8 mouse cellular contexts compared by ENCODE assay signal in genomic region chr6:115994146-115994876, GRCm38 (mm10). TPM values are rescaled to one million over a fixed set of nuclear protein-coding genes. Genes with fewer than 3 reads are reported as not detected.
DNase-seq lines count a peak whose midpoint lies in the region; ATAC-seq and TF ChIP-seq lines count a peak whose summit lies in the region.

No protein-coding gene starts in this region.

- no peak for DNase-seq in kidney, postnatal 0 days (ENCODE audit: low spot score)
- no peak for DNase-seq in kidney, adult 8-10 months
- no peak for DNase-seq in liver, embryonic 14.5 days (ENCODE audit: low read depth in 3 of 3, low spot score in 3 of 3)

- H3K27me3 ChIP-seq in kidney, postnatal 0 days (ENCODE audit: insufficient read depth, low read length) = no peaks in the 10 kb centered on the region; the same call in 1 of the 2 replicates
- H3K27me3 ChIP-seq in ES-Bruce4 (ENCODE audit: control insufficient read depth, insufficient read depth, low read length, poor library complexity, severe bottlenecking) = peaks cover 16% of the 10 kb centered on the region; the same call in 1 of the 2 replicates
- peaks cover 21% of the 10 kb centered on the region for H3K27me3 ChIP-seq in heart, embryonic 14.5 days (ENCODE audit: control insufficient read depth, insufficient read depth, low read length)
- H3K27me3 ChIP-seq in liver, embryonic 14.5 days (ENCODE audit: control insufficient read depth, insufficient read depth, low read length) = peaks cover 35% of the 10 kb centered on the region
- peaks cover 18% of the 10 kb centered on the region for H3K27me3 ChIP-seq in stomach, embryonic 15.5 days (replicated peaks)

- H3K4me3 ChIP-seq in kidney, postnatal 0 days (replicated peaks; ENCODE audit: low read depth, low read length) = peak overlapping the region; percentile 70
- H3K4me3 ChIP-seq in ES-Bruce4 (ENCODE audit: low read depth, low read length) = peak overlapping the region; percentile 68
- H3K4me3 ChIP-seq in bone marrow, adult 2 months (replicated peaks; ENCODE audit: control insufficient read depth, low read depth, low read length) = peak overlapping the region; percentile 54
- H3K4me3 ChIP-seq in heart, embryonic 14.5 days (ENCODE audit: control insufficient read depth in 1 of 2, insufficient read depth in 1 of 2, low read depth in 1 of 2, low read length in 2 of 2) = peak overlapping the region; percentile 47 to 58
- peak overlapping the region; percentile 52 to 60 for H3K4me3 ChIP-seq in liver, embryonic 14.5 days (ENCODE audit: insufficient read depth in 1 of 2, low read depth in 2 of 2, low read length in 2 of 2)
- H3K4me3 ChIP-seq in stomach, embryonic 15.5 days (replicated peaks) = peak overlapping the region; percentile 72

- H3K4me2 ChIP-seq in kidney, postnatal 0 days (ENCODE audit: low read length) = peak overlapping the region; percentile 82
- peak overlapping the region; percentile 76 for H3K4me2 ChIP-seq in heart, embryonic 14.5 days (ENCODE audit: low read length)
- H3K4me2 ChIP-seq in liver, embryonic 14.5 days (ENCODE audit: low read depth) = peak overlapping the region; percentile 77
- H3K4me2 ChIP-seq in stomach, embryonic 15.5 days = peak overlapping the region; percentile 94

- peak overlapping the region; percentile 94 for H3K27ac ChIP-seq in kidney, postnatal 0 days
- H3K27ac ChIP-seq in ES-Bruce4 (ENCODE audit: insufficient read depth, low read length) = no peak overlapping the region
- peak overlapping the region; percentile 36; the same call in 1 of the 2 replicates for H3K27ac ChIP-seq in bone marrow, adult 2 months (ENCODE audit: control insufficient read depth, insufficient read depth, low read depth, low read length, poor library complexity)
- peak overlapping the region; percentile 31 to 76 for H3K27ac ChIP-seq in heart, embryonic 14.5 days (replicated peaks in 1 of 2; ENCODE audit: control insufficient read depth in 1 of 2, insufficient read depth in 1 of 2, low read depth in 2 of 2, low read length in 2 of 2)
- H3K27ac ChIP-seq in liver, embryonic 14.5 days = no peak overlapping the region
- peak overlapping the region; percentile 88 for H3K27ac ChIP-seq in stomach, embryonic 15.5 days

- 1% methylated on average over 80 of the region's 93 CpGs for WGBS in kidney, postnatal 0 days
- under 1% methylated on average over 93 of the region's 93 CpGs for WGBS in bone marrow, adult 2 months
- under 1% methylated on average over 70 of the region's 93 CpGs for WGBS in heart, embryonic 14.5 days
- WGBS in liver, embryonic 14.5 days (ENCODE audit: insufficient replicate concordance) = under 1% methylated on average over 75 of the region's 93 CpGs
- WGBS in stomach, embryonic 15.5 days = under 1% methylated on average over 82 of the region's 93 CpGs

- TF ChIP-seq CTCF in kidney, postnatal 0 days (IDR thresholded peaks at IDR 0.05; ENCODE audit: low read depth) = no peak
- TF ChIP-seq CTCF in ES-Bruce4 (IDR thresholded peaks at IDR 0.05; ENCODE audit: low read depth, low read length) = no peak
- TF ChIP-seq CTCF in bone marrow, adult 2 months (IDR thresholded peaks at IDR 0.05; ENCODE audit: control insufficient read depth, insufficient read depth, low read length) = no peak
- TF ChIP-seq CTCF in liver, embryonic 14.5 days (IDR thresholded peaks at IDR 0.05; ENCODE audit: low read depth) = no peak

- no peaks in the 10 kb centered on the region for H3K36me3 ChIP-seq in kidney, postnatal 0 days (ENCODE audit: insufficient read depth, low read length)
- H3K36me3 ChIP-seq in ES-Bruce4 (ENCODE audit: control insufficient read depth, insufficient read depth, low read length, poor library complexity, severe bottlenecking) = no peaks in the 10 kb centered on the region
- H3K36me3 ChIP-seq in heart, embryonic 14.5 days (ENCODE audit: control insufficient read depth, insufficient read depth, low read length) = no peaks in the 10 kb centered on the region
- H3K36me3 ChIP-seq in liver, embryonic 14.5 days (replicated peaks; ENCODE audit: control insufficient read depth, insufficient read depth, low read depth) = no peaks in the 10 kb centered on the region
- H3K36me3 ChIP-seq in stomach, embryonic 15.5 days = no peaks in the 10 kb centered on the region

- no peak for TF ChIP-seq EP300 in ES-Bruce4 (IDR thresholded peaks at IDR 0.05; ENCODE audit: insufficient read depth, low read depth, low read length)
- TF ChIP-seq EP300 in liver, embryonic 14.5 days (IDR thresholded peaks at IDR 0.05; ENCODE audit: low read depth) = no peak

- H3K9me3 ChIP-seq in kidney, postnatal 0 days (replicated peaks; ENCODE audit: low read length) = no peaks in the 10 kb centered on the region
- H3K9me3 ChIP-seq in ES-Bruce4 (replicated peaks; ENCODE audit: control insufficient read depth, insufficient read depth, low read length, poor library complexity, severe bottlenecking) = no peaks in the 10 kb centered on the region
- peaks cover 14% of the 10 kb centered on the region for H3K9me3 ChIP-seq in heart, embryonic 14.5 days (ENCODE audit: control insufficient read depth, low read length)
- H3K9me3 ChIP-seq in liver, embryonic 14.5 days (ENCODE audit: control insufficient read depth, low read length) = no peaks in the 10 kb centered on the region
- no peaks in the 10 kb centered on the region for H3K9me3 ChIP-seq in stomach, embryonic 15.5 days

- TF ChIP-seq POLR2A in ES-Bruce4 (IDR thresholded peaks at IDR 0.05; ENCODE audit: insufficient read depth, low read length) = no peak
- no peak for TF ChIP-seq POLR2A in bone marrow, adult 2 months (IDR thresholded peaks at IDR 0.05; ENCODE audit: borderline replicate concordance, control insufficient read depth, low read depth, low read length)

- no peak; the same call in none of the 2 replicates for ATAC-seq in kidney, postnatal 0 days (replicated peaks; ENCODE audit: low FRiP score, low read depth)
- ATAC-seq in heart, embryonic 14.5 days (ENCODE audit: insufficient number of reproducible peaks, insufficient read depth, low FRiP score, low read depth) = no peak
- no peak for ATAC-seq in liver, embryonic 14.5 days (ENCODE audit: insufficient read depth)
- ATAC-seq in stomach, embryonic 15.5 days (ENCODE audit: insufficient read depth, low FRiP score, low read depth) = no peak
- no peak for ATAC-seq in monocyte, adult 5-6 weeks (replicated peaks; ENCODE audit: insufficient number of reproducible peaks, low FRiP score, low TSS enrichment, poor library complexity, severe bottlenecking)

- H3K4me1 ChIP-seq in kidney, postnatal 0 days (replicated peaks; ENCODE audit: insufficient read depth, low read length) = peaks cover 31% of the 10 kb centered on the region; the same call in 1 of the 2 replicates
- H3K4me1 ChIP-seq in ES-Bruce4 (ENCODE audit: control insufficient read depth, insufficient read depth, low read length) = no peaks in the 10 kb centered on the region
- H3K4me1 ChIP-seq in bone marrow, adult 2 months (ENCODE audit: control insufficient read depth, insufficient read depth, low read length) = peaks cover 5% of the 10 kb centered on the region; the same call in 1 of the 2 replicates
- peaks cover 17 to 35% of the 10 kb centered on the region in 2 experiments; a peak in 3 of 4 replicates for H3K4me1 ChIP-seq in heart, embryonic 14.5 days (ENCODE audit: control insufficient read depth in 2 of 2, insufficient read depth in 2 of 2, low read length in 2 of 2)
- 0 out of 4 replicates have a peak, but pooled peaks cover 0 to 1% of the 10 kb centered on the region in 2 experiments for H3K4me1 ChIP-seq in liver, embryonic 14.5 days (replicated peaks; ENCODE audit: control insufficient read depth in 2 of 2, insufficient read depth in 2 of 2, low read length in 1 of 2)
- H3K4me1 ChIP-seq in stomach, embryonic 15.5 days = peaks cover 62% of the 10 kb centered on the region

- peak overlapping the region; percentile 83 for H3K9ac ChIP-seq in kidney, postnatal 0 days (ENCODE audit: low read depth, low read length)
- H3K9ac ChIP-seq in ES-Bruce4 (ENCODE audit: low read depth, poor library complexity, severe bottlenecking) = peak overlapping the region; percentile 62
- peak overlapping the region; percentile 80 for H3K9ac ChIP-seq in heart, embryonic 14.5 days (ENCODE audit: low read length)
- no peak overlapping the region for H3K9ac ChIP-seq in liver, embryonic 14.5 days (replicated peaks)
- H3K9ac ChIP-seq in stomach, embryonic 15.5 days = peak overlapping the region; percentile 85

RNA-seq across cellular contexts. Expression of gene Plxnd1, which starts 0.5 kb away (rescaled TPM):
- polyA plus RNA-seq in kidney, postnatal 0 days (2015; fragmentation: Nextera tagmentation; extraction: Ambion mirVana) = 42.3 and 42.4 TPM in 2 replicates
- polyA plus RNA-seq in ES-Bruce4 (2011; ENCODE audit: insufficient read depth, insufficient read length, low read depth, missing spikeins) = 5.8 and 7.6 TPM in 2 replicates
- 13.7 and 23.8 TPM in 2 replicates for polyA plus RNA-seq in bone marrow, adult 2 months (2011; ENCODE audit: insufficient read depth, insufficient read length, low replicate concordance, missing spikeins)
- polyA plus RNA-seq in heart, embryonic 14.5 days (2014; fragmentation: Nextera tagmentation; extraction: Ambion mirVana) = 58.8 and 68.9 TPM in 2 replicates
- 7.5 and 13.0 TPM in 2 replicates for polyA plus RNA-seq in liver, embryonic 14.5 days (2012; rRNA removed)
- polyA plus RNA-seq in liver, embryonic 14.5 days (2014; fragmentation: Nextera tagmentation; extraction: Ambion mirVana) = 6.4 and 7.6 TPM in 2 replicates
- polyA plus RNA-seq in stomach, embryonic 15.5 days (2015; fragmentation: Nextera tagmentation; extraction: Ambion mirVana) = 31.3 and 37.7 TPM in 2 replicates
- 8.2 to 17.6 TPM (median 17.6 TPM) in 3 replicates for total RNA-seq in monocyte, adult 5-6 weeks (2017)

RNA-seq across cellular contexts. Expression of gene H1foo, which starts 49.6 kb away (rescaled TPM):
- not detected in 2 replicates for polyA plus RNA-seq in kidney, postnatal 0 days (2015; fragmentation: Nextera tagmentation; extraction: Ambion mirVana)
- polyA plus RNA-seq in ES-Bruce4 (2011; ENCODE audit: insufficient read depth, insufficient read length, low read depth, missing spikeins) = not detected in 2 replicates
- polyA plus RNA-seq in bone marrow, adult 2 months (2011; ENCODE audit: insufficient read depth, insufficient read length, low replicate concordance, missing spikeins) = not detected in 2 replicates
- not detected in 2 replicates for polyA plus RNA-seq in heart, embryonic 14.5 days (2014; fragmentation: Nextera tagmentation; extraction: Ambion mirVana)
- polyA plus RNA-seq in liver, embryonic 14.5 days (2012; rRNA removed) = not detected in 2 replicates
- not detected in 2 replicates for polyA plus RNA-seq in liver, embryonic 14.5 days (2014; fragmentation: Nextera tagmentation; extraction: Ambion mirVana)
- not detected in 2 replicates for polyA plus RNA-seq in stomach, embryonic 15.5 days (2015; fragmentation: Nextera tagmentation; extraction: Ambion mirVana)
- not detected in 3 replicates for total RNA-seq in monocyte, adult 5-6 weeks (2017)

Comparison
In these comparisons a context has a peak if more than half of its experiments do, and no peak if none do; other contexts are left out.
1. H3K27ac ChIP-seq: peak in kidney, postnatal 0 days (single experiment), bone marrow, adult 2 months (single experiment), heart, embryonic 14.5 days (2 of 2) and stomach, embryonic 15.5 days (single experiment); none in ES-Bruce4 (single experiment) and liver, embryonic 14.5 days (single experiment).
2. Peak in every context shown above with its lines, with median percentiles within 50 percentile points of each other: H3K4me2 ChIP-seq and H3K4me3 ChIP-seq.